Mouse (Mus musculus) macrophage (primary cell): ENCODE measurements around the gene Rnf183. TPM values are rescaled to one million over a fixed set of nuclear protein-coding genes. Genes with fewer than 3 reads are reported as not detected.
A peak's percentile ranks its signal among the peaks of the same experiment; 100 is the strongest.

Experiments used
- H3K27ac ChIP-seq: fragments of 350-480 bp; formaldehyde crosslinking; 2 replicates; pipeline ENCODE4 v1.9.0; 2021
- H3K36me3 ChIP-seq: fragments of 350-480 bp; formaldehyde crosslinking; 2 replicates; pipeline ENCODE4 v1.9.0; 2021; ENCODE audit errors: inconsistent target
- H3K4me3 ChIP-seq: fragments of 350-480 bp; formaldehyde crosslinking; 2 replicates; pipeline ENCODE4 v1.9.0; 2021; ENCODE audit errors: inconsistent target
- H3K79me2 ChIP-seq: fragments of 350-480 bp; formaldehyde crosslinking; 2 replicates; pipeline ENCODE4 v1.9.0; 2021; ENCODE audit errors: inconsistent target
- WGBS: methylation state at CpG from one replicate; pipeline ENCODE4 v1.1.7; 2026; ENCODE audit warnings: inconsistent platforms; ENCODE audit not compliant: missing documents; 5-methylcytosine and 5-hydroxymethylcytosine counted together
- polyA plus RNA-seq: library from polyadenylated mRNA; stranded (reverse); fragments of 250-400 nt; gene quantifications from 3 replicates; pipeline ENCODE4 v1.2.4, GENCODE M21; 2018; ENCODE audit warnings: inconsistent platforms

The Rnf183 gene
- polyA plus RNA-seq, 1 experiment from 2014 or later = not detected

- peaks cover 76% of the 10 kb centered on the region for H3K79me2 ChIP-seq
- peak overlapping the region; percentile 94 for H3K4me3 ChIP-seq
- peaks cover 32% of the 10 kb centered on the region for H3K36me3 ChIP-seq
- WGBS = 43% methylated on average over 6 of the region's 6 CpGs
- peak overlapping the region; percentile 78; the same call in 1 of the 2 replicates for H3K27ac ChIP-seq
These were observed 25.4 kb downstream of the Rnf183 start for GRCm38 (mm10) chr4:62409615-62410014.

DNA sequence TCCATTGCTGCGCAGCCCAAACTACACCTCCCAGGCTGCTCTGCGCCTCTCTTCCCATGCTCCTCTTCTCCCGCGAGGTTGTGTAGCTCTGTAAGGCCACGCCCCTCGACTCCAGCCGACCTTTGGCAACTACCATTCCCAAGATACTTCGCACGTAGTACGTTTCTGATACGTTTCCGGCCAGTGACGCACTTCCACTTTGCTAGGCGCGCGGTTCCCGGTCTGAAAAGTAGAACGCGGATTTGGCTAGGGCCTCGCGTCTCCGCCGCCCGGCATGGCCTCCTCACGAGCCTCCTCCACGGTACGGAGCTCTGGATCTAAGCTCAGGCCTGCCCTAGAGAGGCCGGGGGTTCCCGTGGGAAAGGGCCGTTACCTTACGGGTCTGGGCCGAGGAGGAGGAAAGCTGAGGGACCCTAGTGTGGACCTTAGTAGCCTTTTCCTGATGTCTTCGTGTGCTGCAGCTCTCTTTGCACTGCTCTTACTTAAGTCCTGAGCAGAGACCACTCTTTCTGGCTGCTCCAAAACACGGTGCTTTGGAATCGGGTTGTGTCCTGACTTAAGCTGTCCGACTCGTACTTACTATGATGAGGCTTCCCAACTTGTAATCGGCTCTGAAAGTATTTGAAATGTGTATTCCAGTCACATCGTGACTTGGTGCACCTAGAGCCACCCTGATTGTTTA lies 26.3 kb downstream of the Rnf183 start, which contains the start of the genes Cdc26 and Prpf4:
Cdc26 (minus strand) TSS at position 42 of the 682 bp plus-strand sequence.
Prpf4 (plus strand) TSS at position 197 of the 682 bp plus-strand sequence.
- peak within 1 kb of the TSS; percentile 94 for H3K4me3 ChIP-seq
- peaks cover 25% of the 10 kb centered on the region for H3K36me3 ChIP-seq
- under 1% methylated on average over 39 of the region's 39 CpGs for WGBS
- peak within 1 kb of the TSS; percentile 78 for H3K27ac ChIP-seq
- peaks cover 84% of the 10 kb centered on the region for H3K79me2 ChIP-seq

- peaks cover 25% of the 10 kb centered on the region for H3K36me3 ChIP-seq
- H3K27ac ChIP-seq = peak overlapping the region; percentile 78
- under 1% methylated on average over 35 of the region's 35 CpGs for WGBS
- peak overlapping the region; percentile 94 for H3K4me3 ChIP-seq
- peaks cover 90% of the 10 kb centered on the region for H3K79me2 ChIP-seq
These were observed 27.1 kb downstream of the Rnf183 start for GRCm38 (mm10) chr4:62407730-62408582.

DNA sequence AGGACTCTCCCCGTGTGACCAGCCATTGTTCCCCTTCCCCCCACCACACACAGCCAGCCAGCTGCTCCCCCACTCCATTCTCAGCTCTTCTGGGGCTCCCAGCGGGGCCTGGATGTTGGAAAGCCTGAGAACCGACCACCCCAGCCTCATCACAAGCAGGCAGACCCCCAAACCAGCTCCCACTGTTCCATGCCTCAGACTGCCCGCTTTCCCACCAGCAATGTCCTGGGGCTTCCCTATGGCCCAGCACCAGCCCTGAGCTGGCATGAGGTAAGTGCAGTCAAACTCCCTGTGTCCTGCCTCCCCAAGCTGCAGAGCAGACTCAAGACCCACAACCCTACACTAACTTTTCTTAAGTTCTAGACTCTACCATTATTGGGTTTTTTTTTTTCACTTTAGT lies 28.9 kb downstream of the Rnf183 start:
- Histone ChIP-seq H3K36me3 (peaks cover 28% of the 10 kb centered on the region; the same call in 1 of the 2 replicates), H3K4me3 (no peak overlapping the region), H3K27ac (no peak overlapping the region), H3K79me2 (peaks cover 91% of the 10 kb centered on the region)
- 80% methylated on average over 4 of the region's 4 CpGs for WGBS

- 96% methylated on average over 2 of the region's 3 CpGs for WGBS
- H3K36me3 ChIP-seq = peaks cover 68% of the 10 kb centered on the region; the same call in 1 of the 2 replicates
- H3K27ac ChIP-seq = no peak overlapping the region
- H3K79me2 ChIP-seq = peaks cover 80% of the 10 kb centered on the region
- H3K4me3 ChIP-seq = no peak overlapping the region
These were observed 36.1 kb downstream of the Rnf183 start for GRCm38 (mm10) chr4:62398956-62399355.

- Histone ChIP-seq H3K36me3 (peaks cover 57% of the 10 kb centered on the region; the same call in 1 of the 2 replicates), H3K79me2 (peaks cover 68% of the 10 kb centered on the region), H3K4me3 (no peak overlapping the region), H3K27ac (no peak overlapping the region)
- 68% methylated on average over 4 of the region's 4 CpGs for WGBS
These were observed 37.3 kb downstream of the Rnf183 start for GRCm38 (mm10) chr4:62397616-62398365.

GRCm38 (mm10) chr4:62395806-62396205 lies 39.2 kb downstream of the Rnf183 start:
- WGBS = 63% methylated on average over 1 of the region's 1 CpGs

DNA sequence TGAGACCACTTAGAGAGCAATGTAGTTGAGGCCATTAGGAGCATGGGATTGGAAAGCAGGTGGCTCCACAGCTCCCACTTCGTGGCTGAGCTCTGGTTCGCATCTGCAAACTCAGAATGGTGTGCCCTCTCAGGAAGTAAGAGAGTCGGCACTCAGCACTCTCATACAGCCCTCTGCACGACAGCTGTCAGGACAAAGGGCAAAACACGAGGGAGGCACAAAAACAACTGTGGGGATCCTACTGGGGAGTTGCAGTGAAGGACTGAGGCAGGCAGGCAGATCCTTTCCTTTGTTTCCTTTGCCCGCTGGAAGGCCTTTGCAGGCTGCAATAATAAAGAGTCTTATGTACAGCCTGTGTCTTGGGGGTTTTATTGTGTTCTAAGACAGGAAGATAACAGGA lies 41.6 kb downstream of the Rnf183 start:
- peaks cover 32% of the 10 kb centered on the region for H3K79me2 ChIP-seq
- H3K27ac ChIP-seq = no peak overlapping the region
- H3K4me3 ChIP-seq = no peak overlapping the region
- 90% methylated on average over 6 of the region's 6 CpGs for WGBS
- H3K36me3 ChIP-seq = peaks cover 40% of the 10 kb centered on the region; the same call in 1 of the 2 replicates

More at GRCm38 (mm10) chr4:62395806-62396205, 39.2 kb downstream of the Rnf183 start:
- H3K27ac ChIP-seq = no peak overlapping the region
- peaks cover 43% of the 10 kb centered on the region; the same call in 1 of the 2 replicates for H3K36me3 ChIP-seq
- H3K79me2 ChIP-seq = peaks cover 48% of the 10 kb centered on the region
- no peak overlapping the region for H3K4me3 ChIP-seq

DNA sequence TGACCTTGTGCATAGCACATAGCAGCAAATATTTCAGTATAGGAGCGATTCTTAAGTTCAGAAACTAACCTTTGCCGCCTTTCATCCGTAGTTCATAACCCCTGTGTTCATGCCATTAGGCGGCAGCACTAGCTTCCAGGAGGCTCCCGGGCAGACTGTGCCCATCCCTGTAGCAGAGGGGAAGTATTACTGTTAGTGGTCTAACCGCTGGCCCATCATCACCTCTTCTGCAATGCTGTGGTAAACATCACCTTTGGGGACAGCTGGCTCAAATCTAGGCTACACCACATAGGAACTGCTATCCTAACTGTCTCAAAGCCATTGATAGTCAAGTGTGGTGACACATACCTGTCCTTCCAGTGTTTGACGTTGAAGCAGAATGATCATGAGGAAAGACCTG lies 43.2 kb downstream of the Rnf183 start:
- 57% methylated on average over 7 of the region's 7 CpGs for WGBS
- peaks cover 16% of the 10 kb centered on the region for H3K79me2 ChIP-seq
- H3K36me3 ChIP-seq = peaks cover 50% of the 10 kb centered on the region; the same call in 1 of the 2 replicates
- no peak overlapping the region for H3K27ac ChIP-seq
- H3K4me3 ChIP-seq = no peak overlapping the region

- Histone ChIP-seq H3K36me3 (peaks cover 51% of the 10 kb centered on the region; the same call in 1 of the 2 replicates), H3K27ac (no peak overlapping the region), H3K4me3 (no peak overlapping the region), H3K79me2 (peaks cover 10% of the 10 kb centered on the region; the same call in 1 of the 2 replicates)
- WGBS = 92% methylated on average over 5 of the region's 5 CpGs
These were observed 45.2 kb downstream of the Rnf183 start for GRCm38 (mm10) chr4:62389592-62390512.

DNA sequence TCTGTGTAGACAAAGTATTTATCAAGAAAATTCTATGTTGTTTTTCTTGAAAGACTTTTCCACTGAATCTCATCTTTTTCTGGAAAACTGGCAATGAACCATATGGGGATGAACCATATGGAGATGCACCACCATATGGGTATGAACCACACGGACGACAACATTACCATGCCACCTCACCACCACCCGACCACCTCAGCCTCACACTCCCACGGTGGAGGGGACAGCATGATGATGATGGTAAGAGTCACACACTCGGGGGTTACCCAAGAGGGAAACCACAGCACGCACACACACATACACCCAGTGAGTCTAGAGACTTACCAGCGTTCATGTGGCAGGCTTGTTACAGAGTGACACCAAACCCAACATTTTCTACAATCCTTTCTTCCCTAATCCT lies 49.6 kb downstream of the Rnf183 start:
- H3K36me3 ChIP-seq = peaks cover 52% of the 10 kb centered on the region; the same call in 1 of the 2 replicates
- H3K79me2 ChIP-seq = peaks cover 54% of the 10 kb centered on the region
- 90% methylated on average over 5 of the region's 7 CpGs for WGBS
- H3K27ac ChIP-seq = no peak overlapping the region
- no peak overlapping the region for H3K4me3 ChIP-seq

DNA sequence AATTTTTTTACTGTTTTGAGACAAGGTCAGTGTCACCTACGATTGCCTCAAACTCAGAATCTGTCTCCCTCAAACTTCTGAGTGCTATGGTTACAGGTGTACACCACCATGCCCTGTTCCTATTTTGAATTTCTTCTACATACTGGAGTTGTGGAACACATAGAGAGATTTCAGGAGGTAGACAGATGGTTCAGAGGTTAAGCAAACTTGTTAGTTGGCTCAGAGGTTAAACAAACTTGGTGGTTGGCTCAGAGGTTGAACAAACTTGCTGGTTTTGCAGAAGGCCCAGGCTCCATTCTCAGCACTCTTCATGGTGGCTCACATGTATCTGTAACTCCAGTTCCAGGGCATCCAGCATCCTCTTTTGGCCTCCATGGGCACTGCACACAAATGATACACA lies 50.9 kb downstream of the Rnf183 start:
- WGBS = 100% methylated on average over 1 of the region's 1 CpGs
- H3K79me2 ChIP-seq = peaks cover 67% of the 10 kb centered on the region
- H3K4me3 ChIP-seq = no peak overlapping the region
- peaks cover 41% of the 10 kb centered on the region; the same call in 1 of the 2 replicates for H3K36me3 ChIP-seq
- H3K27ac ChIP-seq = no peak overlapping the region

DNA sequence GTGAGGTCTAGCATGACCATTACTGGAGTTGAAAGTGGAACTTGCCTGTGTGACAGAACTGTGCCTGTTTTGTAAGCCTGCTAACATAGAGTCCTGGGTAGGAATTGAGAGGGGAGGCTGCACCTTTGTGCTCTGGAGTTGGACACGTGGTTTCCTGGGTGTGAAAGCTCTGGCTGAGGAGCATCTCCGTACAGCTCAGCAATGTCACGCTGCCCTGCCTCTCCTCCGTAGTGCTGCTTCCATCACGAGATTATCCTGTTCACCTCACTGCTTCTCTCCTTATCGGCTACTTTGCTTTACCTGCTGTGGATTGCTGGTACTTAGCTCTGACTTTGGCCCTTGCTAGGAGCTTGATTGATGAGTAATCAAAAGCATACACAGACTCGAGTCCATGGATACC lies 51.3 kb downstream of the Rnf183 start:
- H3K27ac ChIP-seq = no peak overlapping the region
- H3K36me3 ChIP-seq = peaks cover 37% of the 10 kb centered on the region; the same call in 1 of the 2 replicates
- H3K4me3 ChIP-seq = no peak overlapping the region
- peaks cover 71% of the 10 kb centered on the region for H3K79me2 ChIP-seq
- 94% methylated on average over 7 of the region's 7 CpGs for WGBS
